Mouse (Mus musculus) activated CD4-positive, CD25-positive, alpha-beta regulatory T cell, adult 4 months (primary cell): Measurements from ENCODE around the gene Olfr142. TPM values are rescaled to one million over a fixed set of nuclear protein-coding genes. Genes with fewer than 3 reads are reported as not detected.
"Not testable (repeated sequence)": the region's sequence is repeated elsewhere in the genome, so short reads cannot be mapped to it uniquely, and the experiment has no call there.

Experiments
- ATAC-seq: one replicate; pipeline ENCODE4 v1.8.0; 2017
- polyA plus RNA-seq, 2 experiments: library from polyadenylated mRNA; unstranded; fragments of 100-300 nt; shearing (Covaris generic); gene quantifications; one replicate each; pipeline ENCODE4 v1.2.1; 2017

Gene Olfr142
- not detected for polyA plus RNA-seq

- ATAC-seq, result no peak
Observed at GRCm38 (mm10) chr2:90257492-90257891, at the start of gene Olfr142. TSS of gene Olfr142 (minus strand) at chr2:90257592.

GRCm38 (mm10) chr2:90292741-90293140 is 35.3 kb upstream of the Olfr142 start, which contains the start of gene Olfr1272:
TSS of gene Olfr1272 (minus strand) at chr2:90292841.
- ATAC-seq, result no peak

- ATAC-seq, result no peak
Observed at GRCm38 (mm10) chr2:90270932-90271331, 13.5 kb upstream of the Olfr142 start, which contains the start of gene Olfr1271. TSS of gene Olfr1271 (minus strand) at chr2:90271032.

GRCm38 (mm10) chr2:90224393-90224792 is 33.0 kb downstream of the Olfr142 start, which contains the start of gene Olfr1506:
TSS of gene Olfr1506 (minus strand) at chr2:90224493.
- ATAC-seq, result not testable (repeated sequence)

Other genes with a start within 250 kb of the Olfr142 start
- gene Olfr1263, start 245.5 kb downstream of the Olfr142 start, polyA plus RNA-seq, result not detected
- under 1 TPM in 1 of 2 experiments, not detected in 1; 0.08 TPM for gene Olfr1264, start 232.0 kb downstream of the Olfr142 start, polyA plus RNA-seq
- gene Olfr1265, start 222.3 kb downstream of the Olfr142 start, polyA plus RNA-seq, result not detected
- not detected for gene Olfr140, start 194.0 kb downstream of the Olfr142 start, polyA plus RNA-seq
- gene Olfr1269, start 136.2 kb downstream of the Olfr142 start, polyA plus RNA-seq, result under 1 TPM in 1 of 2 experiments, not detected in 1; 0.12 TPM
- gene Olfr32, start 115.3 kb downstream of the Olfr142 start, polyA plus RNA-seq, result not detected
- gene Olfr1270, start 104.5 kb downstream of the Olfr142 start, polyA plus RNA-seq, result not detected
- not detected for gene Olfr1506, start 33.1 kb downstream of the Olfr142 start, polyA plus RNA-seq
- not detected for gene Olfr1271, start 13.4 kb upstream of the Olfr142 start, polyA plus RNA-seq
- not detected for gene Olfr1272, start 35.2 kb upstream of the Olfr142 start, polyA plus RNA-seq
- not detected for gene Gm13769, start 64.6 kb upstream of the Olfr142 start, polyA plus RNA-seq
- gene Olfr1274-ps, start 141.1 kb upstream of the Olfr142 start, polyA plus RNA-seq, result not detected